Mouse (Mus musculus) adrenal gland, adult (tissue): ENCODE results near the gene Lgr4.

Experiments used
- DNase-seq, 2 experiments: peaks; one replicate each; pipeline ENCODE4 v3.0.0; 2022 to 2023; ENCODE audit warnings: low spot score in 1 of 2; ENCODE audit not compliant: inconsistent age in 2 of 2

Lgr4 gene

GRCm38 (mm10) chr2:109921298-109922035 is 4.0 kb downstream of the Lgr4 start:
- peak; percentile 59 to 89 for DNase-seq

- DNase-seq, result peak in 1 of 2 experiments; percentile 75
Measured at GRCm38 (mm10) chr2:109922306-109922705, 4.9 kb downstream of the Lgr4 start.

- peak in 1 of 2 experiments; percentile 71 for DNase-seq
Measured at GRCm38 (mm10) chr2:109923031-109923430, 5.6 kb downstream of the Lgr4 start.

GRCm38 (mm10) chr2:109923945-109924344 is 6.5 kb downstream of the Lgr4 start:
- DNase-seq, result no peak

- DNase-seq, result no peak
Measured at GRCm38 (mm10) chr2:109926984-109927383, 9.5 kb downstream of the Lgr4 start.

- DNase-seq, result peak in 1 of 2 experiments; percentile 71
Measured at GRCm38 (mm10) chr2:109927446-109927845, 10.0 kb downstream of the Lgr4 start.

- no peak for DNase-seq
Measured at GRCm38 (mm10) chr2:109927876-109928275, 10.4 kb downstream of the Lgr4 start.

GRCm38 (mm10) chr2:109928791-109929190 is 11.3 kb downstream of the Lgr4 start:
- DNase-seq, result no peak

GRCm38 (mm10) chr2:109929256-109929655 is 11.8 kb downstream of the Lgr4 start:
- DNase-seq, result no peak

GRCm38 (mm10) chr2:109930366-109930765 is 12.9 kb downstream of the Lgr4 start:
- no peak for DNase-seq

GRCm38 (mm10) chr2:109930771-109931170 is 13.3 kb downstream of the Lgr4 start:
- peak in 1 of 2 experiments; percentile 62 for DNase-seq

GRCm38 (mm10) chr2:109931978-109932780 is 14.7 kb downstream of the Lgr4 start:
- no peak for DNase-seq

GRCm38 (mm10) chr2:109933151-109933550 is 15.7 kb downstream of the Lgr4 start:
- peak in 1 of 2 experiments; percentile 50 for DNase-seq

GRCm38 (mm10) chr2:109934086-109934485 is 16.6 kb downstream of the Lgr4 start:
- DNase-seq, result peak in 1 of 2 experiments; percentile 50

- DNase-seq, result peak in 1 of 2 experiments; percentile 82
Measured at GRCm38 (mm10) chr2:109935194-109935593, 17.7 kb downstream of the Lgr4 start.

- DNase-seq, result peak in 1 of 2 experiments; percentile 79
Measured at GRCm38 (mm10) chr2:109935754-109936409, 18.4 kb downstream of the Lgr4 start.

GRCm38 (mm10) chr2:109936410-109936755 is 18.9 kb downstream of the Lgr4 start:
- peak in 1 of 2 experiments; percentile 57 for DNase-seq

GRCm38 (mm10) chr2:109941973-109942444 is 24.6 kb downstream of the Lgr4 start:
- DNase-seq, result peak in 1 of 2 experiments; percentile 56

- DNase-seq, result no peak
Measured at GRCm38 (mm10) chr2:109942810-109943570, 25.5 kb downstream of the Lgr4 start.

GRCm38 (mm10) chr2:109944995-109945394 is 27.5 kb downstream of the Lgr4 start:
- DNase-seq, result peak in 1 of 2 experiments; percentile 32

- no peak for DNase-seq
Measured at GRCm38 (mm10) chr2:109945532-109945931, 28.1 kb downstream of the Lgr4 start.
